Mouse (Mus musculus) neural tube, embryonic 10.5 days (tissue): Measurements from ENCODE around the gene Trim62.

Source experiments
- DNase-seq: peaks from one replicate; pipeline ENCODE4 v3.0.0-alpha.2; 2017; ENCODE audit warnings: low spot score; ENCODE audit errors: extremely low spot score

Trim62 gene

GRCm38 (mm10) chr4:128885540-128885939, 2.2 kb downstream of the Trim62 start:
- no peak for DNase-seq

- no peak for DNase-seq
Observed at GRCm38 (mm10) chr4:128886571-128886970, 3.2 kb downstream of the Trim62 start.

- no peak for DNase-seq
Observed at GRCm38 (mm10) chr4:128887026-128887425, 3.6 kb downstream of the Trim62 start.

- no peak for DNase-seq
Observed at GRCm38 (mm10) chr4:128887641-128888091, 4.3 kb downstream of the Trim62 start.

GRCm38 (mm10) chr4:128888436-128888990, 5.1 kb downstream of the Trim62 start:
- no peak for DNase-seq

GRCm38 (mm10) chr4:128889752-128890630, 6.6 kb downstream of the Trim62 start:
- DNase-seq, result no peak

GRCm38 (mm10) chr4:128891157-128891556, 7.8 kb downstream of the Trim62 start:
- no peak for DNase-seq

- no peak for DNase-seq
Observed at GRCm38 (mm10) chr4:128891746-128892145, 8.4 kb downstream of the Trim62 start.

GRCm38 (mm10) chr4:128892188-128892587, 8.8 kb downstream of the Trim62 start:
- no peak for DNase-seq

GRCm38 (mm10) chr4:128894112-128894511, 10.7 kb downstream of the Trim62 start:
- DNase-seq, result no peak

- DNase-seq, result no peak
Observed at GRCm38 (mm10) chr4:128895841-128896240, 12.5 kb downstream of the Trim62 start.

GRCm38 (mm10) chr4:128896667-128897066, 13.3 kb downstream of the Trim62 start:
- no peak for DNase-seq

GRCm38 (mm10) chr4:128897911-128898421, 14.6 kb downstream of the Trim62 start:
- DNase-seq, result peak; percentile 73

- DNase-seq, result peak; percentile 73
Observed at GRCm38 (mm10) chr4:128899332-128899731, 16.0 kb downstream of the Trim62 start.

- DNase-seq, result no peak
Observed at GRCm38 (mm10) chr4:128900484-128900883, 17.1 kb downstream of the Trim62 start.

GRCm38 (mm10) chr4:128902390-128902789, 19.0 kb downstream of the Trim62 start:
- no peak for DNase-seq

GRCm38 (mm10) chr4:128904035-128904800, 20.8 kb downstream of the Trim62 start:
- DNase-seq, result peak; percentile 50

GRCm38 (mm10) chr4:128905251-128905650, 21.9 kb downstream of the Trim62 start:
- peak; percentile 37 for DNase-seq

GRCm38 (mm10) chr4:128906757-128907156, 23.4 kb downstream of the Trim62 start:
- DNase-seq, result no peak

GRCm38 (mm10) chr4:128907238-128907968, 24.0 kb downstream of the Trim62 start:
- DNase-seq, result no peak
